Mouse (Mus musculus) ovary, adult 18-20 months (tissue): Measurements from ENCODE around the gene Efl1.
A peak's percentile ranks its signal among the peaks of the same experiment; 100 is the strongest.

Experiments
- DNase-seq: peaks from one replicate; pipeline ENCODE4 v3.0.0; 2022; ENCODE audit warnings: low spot score, mixed read lengths

Gene Efl1

DNA sequence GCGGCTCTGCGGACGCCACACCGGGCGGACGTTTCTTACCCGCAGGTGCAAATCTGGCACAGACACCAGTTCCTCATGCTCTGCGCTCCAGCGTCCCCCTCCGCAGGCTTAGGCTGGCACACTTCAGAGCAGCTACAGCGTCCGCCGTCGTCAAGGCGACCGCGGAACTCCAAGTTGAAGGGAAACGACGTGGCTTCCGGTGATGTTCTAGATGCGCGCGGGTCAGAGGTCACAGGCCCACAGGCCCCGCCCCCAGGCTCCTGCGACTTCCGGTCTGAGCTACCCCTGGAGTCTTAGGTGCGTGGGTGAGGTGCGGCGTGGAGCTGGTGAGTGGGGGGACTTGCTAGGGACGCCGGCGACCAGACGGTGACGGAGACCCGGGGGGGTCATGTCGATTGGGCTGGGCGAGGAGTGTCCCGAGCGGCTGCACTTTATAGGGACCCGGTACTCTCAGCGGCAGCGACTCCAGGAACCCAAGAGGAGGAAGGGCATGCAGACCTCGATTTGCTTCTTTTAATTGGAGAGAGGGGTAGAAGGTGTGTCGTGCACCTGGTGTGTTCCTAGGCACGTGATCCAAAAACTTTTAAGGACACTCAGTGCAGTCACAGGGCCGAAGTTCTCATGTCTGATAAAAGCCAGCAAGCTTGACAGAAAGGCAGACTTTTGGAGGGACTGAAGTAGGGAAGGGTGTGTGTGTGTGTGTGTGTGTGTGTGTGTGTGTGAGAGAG lies at the start of gene Efl1, which contains the start of gene Saxo2:
TSS of gene Efl1 (plus strand) at position 262 of the 728 bp plus-strand sequence.
TSS of gene Saxo2 (minus strand) at position 176 of the 728 bp plus-strand sequence.
- peak; percentile 86 for DNase-seq

DNA sequence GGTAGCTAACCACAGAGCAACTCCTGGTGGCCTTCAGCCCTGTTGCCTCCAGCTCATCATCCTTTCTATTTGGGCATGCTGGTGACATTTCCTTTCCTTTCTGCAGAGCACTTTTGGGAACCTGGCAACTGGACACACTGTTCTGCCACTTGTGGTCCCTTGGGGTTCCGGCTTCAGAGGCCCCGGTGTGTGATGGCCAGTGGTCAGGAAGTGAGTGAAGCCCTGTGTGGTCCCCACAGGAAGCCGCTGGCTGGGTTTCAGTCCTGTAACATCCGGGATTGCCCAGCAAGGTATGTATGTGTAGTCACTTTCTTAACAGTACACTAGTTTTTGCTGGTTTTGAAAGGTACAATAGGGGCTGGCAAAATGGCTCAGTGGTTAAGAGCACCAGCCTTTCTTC lies 46.4 kb upstream of the Efl1 start:
- no peak for DNase-seq

DNA sequence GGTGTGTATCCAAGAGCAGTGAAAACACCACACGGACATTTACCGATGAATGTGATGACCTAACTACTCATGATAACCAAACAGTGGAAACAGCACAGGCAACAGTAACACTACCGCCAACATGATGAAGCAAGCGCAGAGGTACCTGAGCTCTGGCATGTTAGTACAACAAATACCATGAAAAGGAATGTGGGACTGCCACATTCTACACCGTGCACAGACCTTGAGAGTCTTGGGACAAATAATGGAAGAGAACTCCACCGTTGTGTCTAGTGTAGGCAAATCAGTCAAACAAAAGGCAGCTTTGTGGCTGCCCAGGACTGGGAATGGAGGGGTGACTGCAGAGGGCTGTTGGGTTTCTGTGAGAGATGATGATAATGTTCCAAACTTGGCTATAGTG lies 43.0 kb upstream of the Efl1 start:
- no peak for DNase-seq

DNA sequence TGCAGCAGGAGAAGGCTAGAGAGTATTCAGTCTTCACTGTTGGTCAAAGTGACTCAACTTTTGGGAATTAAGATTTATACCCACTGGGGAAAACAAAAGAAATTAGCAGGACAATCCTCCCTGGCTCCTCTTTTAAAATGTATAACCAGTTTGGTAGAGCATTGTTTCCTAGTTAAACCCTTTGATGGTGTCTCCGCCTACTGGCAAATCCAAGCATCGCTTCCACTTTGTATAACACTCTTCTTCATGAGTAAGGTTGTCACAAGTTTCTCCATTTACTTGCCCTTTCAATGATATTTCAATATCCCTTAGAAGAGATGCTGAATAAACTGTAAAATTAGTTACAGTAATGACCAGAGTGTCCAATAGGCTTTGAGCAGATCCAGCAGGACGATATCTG lies 38.8 kb upstream of the Efl1 start:
- DNase-seq, result no peak

DNA sequence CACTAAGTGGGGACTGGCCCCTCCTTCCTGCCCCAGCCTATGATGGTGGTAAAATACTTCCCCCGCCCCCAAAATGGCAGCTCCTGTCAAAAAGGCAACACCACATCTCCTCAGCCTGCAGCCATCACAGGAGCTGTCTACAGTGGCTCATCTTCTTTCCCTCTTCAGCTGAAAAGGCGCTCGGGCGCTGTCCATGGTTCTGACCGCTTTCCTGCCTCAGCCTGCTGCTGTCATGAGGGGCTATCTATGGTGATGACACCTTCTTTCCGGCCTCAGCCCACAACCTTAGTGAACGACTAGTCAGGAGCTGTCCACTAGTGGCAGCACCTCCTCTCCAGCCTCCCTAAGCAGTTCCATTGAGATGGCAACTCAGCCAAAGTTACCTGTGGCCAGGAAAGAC lies 23.1 kb upstream of the Efl1 start:
- peak; percentile 7 for DNase-seq

DNA sequence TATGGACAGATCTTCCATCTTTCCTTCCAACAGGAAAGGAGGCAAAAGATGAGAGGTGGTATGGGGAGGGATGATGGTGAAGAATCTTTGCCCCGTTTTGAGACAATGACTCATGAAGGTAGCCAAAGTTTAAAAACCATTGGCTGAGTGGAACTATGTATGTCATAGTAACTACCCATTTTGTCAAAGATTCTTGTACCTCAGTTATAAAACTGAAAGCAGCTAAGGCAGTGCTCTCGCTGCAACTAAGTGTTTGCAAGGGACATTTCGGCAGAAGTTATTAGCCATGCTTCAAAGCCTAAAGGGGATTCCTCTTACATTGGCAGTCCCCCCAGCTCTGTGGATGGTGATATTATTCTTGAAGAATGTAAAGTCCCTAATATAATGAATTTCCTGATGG lies 1.2 kb upstream of the Efl1 start:
- no peak for DNase-seq

DNA sequence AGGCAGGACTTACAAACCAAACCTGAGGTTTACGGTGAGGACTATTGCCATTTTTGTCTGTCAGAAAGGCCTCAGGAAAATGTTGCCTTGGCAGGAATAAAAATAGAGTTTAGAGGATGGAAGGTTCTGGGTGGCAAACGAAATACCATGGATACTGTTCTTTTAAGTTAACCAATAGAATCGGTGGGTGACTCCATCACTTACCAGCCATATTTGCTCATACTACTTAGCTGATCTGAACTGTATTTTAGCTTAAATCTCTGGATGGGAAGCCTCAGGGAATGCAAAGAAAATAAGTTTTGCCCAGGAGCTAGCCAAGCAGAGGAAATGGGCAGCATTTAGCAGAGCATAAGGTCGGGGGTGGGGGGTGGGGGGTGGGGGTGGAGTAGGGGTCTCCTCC lies 505 bp upstream of the Efl1 start:
- no peak for DNase-seq

DNA sequence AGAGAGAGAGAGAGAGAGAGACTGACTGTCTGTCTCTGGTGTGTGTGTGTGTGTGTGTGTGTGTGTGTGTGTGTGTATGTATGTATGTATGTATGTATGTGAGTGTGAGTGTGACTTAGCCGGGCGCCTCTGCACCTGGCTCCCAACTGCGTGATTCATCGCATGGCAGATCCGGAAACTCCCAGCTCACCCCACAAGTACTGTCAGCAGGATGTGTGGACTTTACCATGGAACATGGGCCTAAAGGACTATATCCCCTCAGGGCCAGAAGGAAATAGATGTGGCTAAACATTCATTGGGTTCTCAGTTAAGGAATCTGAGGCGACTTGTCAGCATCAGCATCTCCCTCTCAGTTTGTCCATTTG lies 649 bp downstream of the Efl1 start:
- DNase-seq, result no peak

DNA sequence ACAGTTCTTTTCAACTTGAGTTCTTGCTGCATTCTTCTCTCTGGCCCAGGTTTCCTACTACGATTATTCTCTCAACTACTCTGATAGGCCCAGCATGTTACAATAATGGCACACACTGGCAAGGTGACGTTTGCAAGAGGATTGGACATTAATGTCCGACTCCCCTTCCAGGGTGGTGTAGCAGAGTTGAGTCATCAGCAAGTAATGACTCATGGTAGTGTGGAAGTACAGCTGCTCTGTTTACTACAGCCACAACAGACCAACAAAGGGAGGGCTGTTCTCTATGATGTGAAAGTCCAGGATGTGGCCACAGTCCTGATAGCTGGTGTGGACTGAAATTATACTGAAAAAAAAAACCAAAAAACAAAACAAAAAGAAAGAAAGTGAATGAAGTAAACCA lies 16.2 kb downstream of the Efl1 start:
- DNase-seq, result no peak

DNA sequence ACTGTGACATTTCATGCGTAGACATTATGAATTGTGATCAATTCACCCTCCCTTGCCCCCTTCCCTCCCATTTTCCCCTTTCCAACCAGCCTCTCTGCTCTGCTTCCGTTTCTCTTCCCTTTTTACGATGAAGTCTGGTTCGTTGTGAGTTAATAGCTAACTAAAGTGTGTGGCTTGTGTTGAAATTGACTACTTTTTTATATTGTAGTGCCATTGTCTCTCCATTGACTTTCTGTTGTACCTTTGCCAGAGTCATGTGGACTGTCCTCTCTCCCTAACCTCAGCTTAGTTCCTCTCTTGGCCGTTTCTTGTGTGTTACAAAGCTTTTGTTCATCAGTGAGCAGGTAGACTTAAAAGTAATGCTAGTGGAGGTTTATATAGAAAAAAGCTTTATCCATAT lies 27.6 kb downstream of the Efl1 start:
- DNase-seq, result no peak

DNA sequence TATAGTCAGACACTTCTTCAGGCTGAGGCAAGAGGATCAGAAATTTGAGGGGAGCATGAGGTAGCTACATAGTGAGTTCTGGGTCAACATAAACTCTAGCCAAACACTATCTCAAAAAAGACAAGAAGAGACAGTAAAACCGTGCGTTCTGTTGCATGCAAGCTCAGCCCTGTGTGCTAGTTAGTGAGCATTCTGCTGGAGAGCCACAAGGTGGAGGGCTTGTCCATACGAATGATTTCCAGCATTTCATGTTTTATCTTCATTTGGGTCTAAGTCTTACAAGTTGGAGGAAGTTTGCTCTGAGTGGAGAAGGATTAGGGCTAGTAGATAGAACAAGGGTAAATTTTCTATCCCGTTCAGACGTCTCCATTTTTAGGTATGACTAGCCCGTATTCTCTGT lies 28.4 kb downstream of the Efl1 start:
- DNase-seq, result no peak

DNA sequence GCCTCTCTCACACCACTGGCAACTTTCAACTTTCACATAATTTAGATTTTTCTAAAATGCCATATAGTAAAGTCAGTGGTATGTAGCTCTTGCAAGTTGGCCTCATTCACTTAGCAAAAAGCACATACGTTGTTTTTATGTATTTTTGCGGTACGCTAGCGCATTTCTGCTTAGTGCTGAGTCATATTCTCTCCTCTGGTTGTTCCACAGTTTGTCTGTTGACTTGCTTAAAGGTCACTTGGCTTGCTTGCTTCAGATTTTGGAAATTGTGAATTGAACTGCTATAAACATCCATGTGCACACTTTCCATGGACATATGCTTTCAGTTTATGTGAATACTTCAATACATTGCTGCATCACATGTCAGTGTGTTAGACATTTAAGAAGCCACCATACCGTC lies 31.5 kb downstream of the Efl1 start:
- no peak for DNase-seq

DNA sequence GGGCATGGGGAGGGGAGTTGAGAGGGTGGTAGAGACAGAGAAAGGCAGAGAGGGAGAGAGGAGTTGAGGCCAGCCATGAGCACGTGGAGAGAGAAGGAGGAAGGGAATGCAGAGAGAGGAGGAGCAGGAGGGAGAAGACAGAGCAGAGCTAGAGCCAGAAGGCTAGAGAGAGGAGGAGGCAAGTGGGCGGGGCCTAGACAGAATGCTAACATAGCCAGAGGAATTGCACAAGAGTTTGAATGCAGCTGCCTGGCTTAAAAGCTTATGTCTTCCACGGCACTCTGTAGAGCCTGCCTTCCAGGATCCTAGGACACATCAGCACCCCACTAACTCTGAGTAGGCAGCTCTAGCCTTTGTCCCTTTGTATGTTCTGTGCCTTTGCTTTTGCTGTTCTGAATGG lies 40.3 kb downstream of the Efl1 start:
- DNase-seq, result peak; percentile 8

DNA sequence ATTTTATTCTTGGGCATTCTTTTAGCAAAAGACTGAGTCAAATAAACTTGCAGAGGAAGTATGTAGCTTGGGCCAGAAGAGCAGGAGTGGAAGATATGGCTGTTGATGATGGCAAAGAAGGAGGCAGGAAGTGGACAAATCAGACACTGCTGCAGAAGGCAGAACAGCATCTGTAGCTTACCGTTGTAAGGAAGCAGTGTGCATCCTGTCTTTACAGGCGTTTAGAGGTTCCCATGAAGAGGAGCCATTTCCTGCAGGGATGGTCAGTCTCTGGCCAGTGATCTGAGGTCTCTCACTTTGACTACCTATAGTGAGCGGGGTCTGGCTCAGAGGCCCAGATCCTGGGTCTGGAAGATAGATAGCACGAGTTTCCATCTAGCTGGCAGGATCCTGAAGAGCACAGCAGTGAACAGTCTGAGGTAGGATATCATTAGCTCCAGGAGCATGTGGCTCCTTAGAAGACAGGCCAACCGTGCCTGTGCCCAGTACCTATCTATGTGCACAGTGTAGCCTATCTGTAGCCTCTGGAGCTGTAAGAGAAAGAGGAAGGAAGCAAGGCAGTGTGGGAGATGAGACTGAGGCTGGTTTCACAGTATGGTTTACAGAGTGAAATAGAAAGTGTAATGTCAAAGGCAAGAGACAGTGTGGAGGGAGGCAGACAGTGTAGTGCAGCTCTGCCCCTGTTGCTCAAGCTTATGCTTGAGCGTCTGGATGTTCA lies 42.8 kb downstream of the Efl1 start:
- DNase-seq, result no peak

DNA sequence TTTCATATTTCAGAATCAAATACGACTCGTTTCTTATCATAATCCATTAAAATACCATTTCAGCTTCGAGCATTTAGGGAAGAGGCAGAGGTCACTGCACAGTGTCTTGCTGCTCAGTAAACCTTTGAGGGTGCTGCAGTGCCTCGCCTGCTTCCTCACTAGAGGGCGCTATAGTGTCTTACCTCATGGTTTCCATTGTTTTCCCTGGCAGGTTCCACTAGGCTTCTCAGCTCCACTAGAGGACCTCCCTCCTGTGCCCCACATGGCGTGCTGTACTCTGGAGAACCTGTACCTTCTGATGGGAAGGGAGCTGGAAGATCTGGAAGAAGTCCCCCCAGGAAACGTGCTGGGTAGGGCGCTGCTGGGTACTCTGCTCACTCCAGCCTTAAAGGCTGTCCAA lies 49.3 kb downstream of the Efl1 start:
- DNase-seq, result no peak

DNA sequence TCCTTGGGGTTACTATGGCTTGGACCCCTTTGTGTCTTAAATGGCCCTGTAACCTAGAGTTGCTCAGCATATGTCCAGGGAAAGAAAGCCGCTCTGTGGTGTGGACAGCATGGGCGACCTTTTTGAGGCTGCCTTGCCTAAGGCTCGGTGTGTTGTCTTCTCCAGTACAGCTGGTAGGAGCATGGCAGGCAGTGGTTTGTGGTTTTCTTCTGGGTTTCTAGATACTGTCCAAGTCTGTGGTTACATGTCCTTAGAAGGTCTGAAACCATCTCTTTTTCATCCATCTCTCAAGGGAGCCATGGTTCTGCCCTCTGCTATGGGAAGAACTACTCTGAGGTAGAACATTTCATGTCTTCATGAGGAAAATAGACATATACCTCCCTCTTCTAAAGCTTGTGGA lies 50.6 kb downstream of the Efl1 start:
- DNase-seq, result no peak

DNA sequence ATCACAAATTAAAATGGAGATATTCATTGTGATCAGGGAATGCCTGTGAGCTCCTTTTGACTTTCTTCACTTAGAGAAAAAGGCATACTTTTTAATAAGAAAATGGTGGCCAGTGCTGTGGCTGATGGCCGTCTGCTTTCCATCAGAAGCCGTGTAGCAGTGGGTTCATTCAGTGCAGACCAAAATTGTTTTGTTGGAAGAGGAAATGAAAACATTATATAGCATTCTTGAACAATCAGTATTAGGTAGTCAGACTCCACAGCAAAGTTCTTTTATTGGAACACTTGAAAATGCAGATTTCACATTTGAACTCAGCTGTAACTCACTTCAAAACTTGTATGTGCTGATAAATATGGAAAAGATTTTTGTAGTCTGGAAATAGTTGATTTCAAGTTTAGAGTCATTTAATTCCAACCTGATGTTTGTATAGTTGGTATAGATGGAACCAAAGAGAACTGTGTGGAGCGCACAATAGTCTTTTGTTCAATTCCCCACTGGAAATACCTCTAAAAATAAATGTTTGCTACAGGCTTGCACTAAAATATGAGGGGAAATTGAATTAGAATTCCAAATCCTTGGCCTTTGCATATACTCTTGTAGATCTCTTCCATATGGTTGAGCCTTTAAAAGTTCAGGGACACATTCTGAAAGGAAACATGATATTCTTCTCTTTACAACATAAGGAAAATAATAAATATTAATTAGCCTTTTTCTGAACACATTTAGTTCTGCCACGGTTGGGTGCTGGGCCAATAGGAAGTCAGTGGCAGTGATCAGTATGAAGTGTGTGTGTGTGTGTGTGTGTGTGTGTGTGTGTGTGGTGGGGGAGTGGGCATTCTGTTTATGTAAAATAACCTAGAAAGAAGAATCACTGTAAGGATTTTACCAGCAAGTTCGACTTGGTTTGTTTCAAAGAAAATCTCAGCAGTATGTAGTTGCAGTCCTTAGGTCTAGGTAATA lies 54.2 kb downstream of the Efl1 start:
- DNase-seq, result no peak

DNA sequence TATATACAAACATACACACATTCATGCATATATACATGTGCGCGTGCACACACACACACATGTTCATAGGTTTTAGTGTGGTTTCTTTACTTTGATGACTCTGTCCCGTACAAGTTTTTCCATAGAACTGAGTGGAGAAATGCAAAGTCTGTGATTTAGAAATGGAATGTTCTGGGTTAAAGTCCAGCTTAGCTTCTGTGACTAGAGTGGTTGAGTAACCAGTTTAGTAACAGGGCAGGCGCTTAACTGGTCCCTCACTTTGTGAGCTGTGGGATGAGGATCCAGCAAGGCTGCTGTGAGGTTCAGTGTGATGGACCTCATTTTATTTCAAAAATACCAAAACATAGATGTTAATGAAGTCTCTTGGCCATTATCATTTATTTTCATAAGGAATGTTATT lies 60.8 kb downstream of the Efl1 start:
- DNase-seq, result no peak

DNA sequence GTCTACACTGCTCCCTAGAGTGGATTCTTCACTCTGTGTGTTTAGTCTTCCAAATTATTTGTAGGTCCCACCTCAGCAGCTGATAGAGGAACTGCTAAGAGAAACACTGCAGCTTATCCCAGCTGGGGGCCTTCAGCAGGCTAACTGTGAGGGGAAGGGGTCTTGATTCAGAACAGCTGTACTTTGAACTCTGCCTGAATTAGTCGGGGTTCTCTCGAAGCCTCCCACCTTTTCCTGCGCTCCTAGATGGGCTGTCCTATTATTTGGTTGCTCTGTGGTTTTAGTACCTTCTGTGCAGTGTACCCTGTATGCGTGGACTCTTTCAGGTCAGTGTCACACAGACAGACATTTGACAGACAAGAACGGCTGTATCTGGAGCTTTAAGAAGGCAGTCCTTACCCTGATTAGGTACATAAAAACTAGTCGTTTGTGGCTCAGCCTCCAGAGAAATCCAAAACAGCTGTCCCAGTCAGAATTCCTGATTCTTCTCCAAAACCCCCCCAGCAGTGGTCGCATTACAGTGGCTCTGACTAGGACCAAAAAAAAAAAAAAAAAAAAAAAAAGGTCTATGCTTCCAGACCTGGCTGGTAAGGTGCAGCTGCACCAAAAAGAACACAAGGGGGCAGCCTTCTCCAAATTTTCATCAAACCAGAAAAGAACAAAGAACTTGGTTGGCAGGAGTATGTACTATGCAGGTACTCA lies 66.9 kb downstream of the Efl1 start:
- no peak for DNase-seq

DNA sequence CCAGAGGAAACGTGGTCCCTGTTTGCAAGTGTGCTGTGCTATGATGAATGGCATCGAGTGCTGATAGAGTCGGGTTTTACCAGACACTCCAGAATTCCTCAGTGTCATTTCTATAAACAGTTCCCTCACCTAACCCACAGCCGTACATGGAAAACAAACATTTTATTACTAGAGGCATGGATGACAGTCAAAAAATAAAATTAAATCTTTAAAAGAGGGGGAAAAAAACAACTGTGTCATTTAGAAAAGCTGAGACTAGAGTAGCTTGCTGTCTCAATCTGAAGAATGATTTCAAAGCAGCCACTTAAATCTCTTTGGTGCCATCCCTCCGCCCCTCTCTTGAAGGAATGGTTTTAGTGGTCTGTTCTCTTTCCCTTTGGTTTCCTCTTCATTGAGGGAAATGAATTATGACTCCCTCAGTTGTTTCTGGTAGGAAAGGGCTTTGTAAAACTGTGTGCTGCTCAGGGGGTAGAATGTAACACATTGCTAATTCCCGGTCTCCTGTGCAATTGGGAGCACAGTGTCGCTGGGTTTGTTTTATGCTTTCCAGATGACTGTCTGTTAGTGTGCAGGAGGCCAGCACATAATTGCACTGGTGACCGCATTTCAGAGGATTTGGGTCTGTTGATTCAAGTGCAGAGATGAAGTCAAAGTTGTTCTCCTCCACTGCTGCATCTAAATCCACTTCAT lies 67.6 kb downstream of the Efl1 start:
- DNase-seq, result no peak

DNA sequence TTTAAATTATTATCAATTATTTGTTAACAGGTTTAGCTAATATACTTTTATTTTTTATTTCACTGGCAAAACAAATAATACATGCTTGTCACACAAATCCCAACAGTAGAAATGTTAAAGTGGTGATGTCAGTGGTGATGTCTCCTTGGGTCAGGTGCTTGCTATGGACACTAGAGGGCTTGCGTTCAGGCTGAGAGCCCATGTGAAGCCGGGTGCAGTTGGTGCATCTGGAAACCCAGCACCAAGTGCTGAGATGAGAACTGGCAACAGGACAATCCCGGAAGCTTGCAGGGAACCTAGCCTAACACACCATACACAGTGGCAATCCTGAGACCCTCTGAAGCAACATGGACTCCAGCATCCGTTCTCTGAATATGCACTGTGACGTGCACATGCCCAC lies 70.9 kb downstream of the Efl1 start:
- no peak for DNase-seq

DNA sequence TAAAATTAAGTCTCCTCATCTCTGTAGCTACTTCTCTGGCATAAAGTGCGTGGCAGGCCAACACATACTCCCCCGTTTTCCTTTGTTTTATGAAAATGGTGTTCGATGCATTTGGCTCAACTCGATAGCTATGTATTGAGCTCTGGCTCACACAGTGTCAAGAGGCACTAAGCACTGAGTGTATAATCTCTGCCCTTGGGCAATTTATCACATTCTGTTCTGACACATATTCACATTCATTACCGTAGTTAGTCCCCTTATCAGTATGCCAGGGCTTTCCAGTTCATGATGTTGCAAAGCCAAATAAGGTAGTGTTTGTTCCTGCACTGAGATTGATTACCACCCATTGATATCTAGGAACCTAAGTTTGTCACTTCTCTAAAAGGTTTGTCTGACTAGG lies 71.3 kb downstream of the Efl1 start:
- DNase-seq, result no peak
